ENCODE assay signal across 8 mouse cellular contexts in genomic region chr17:56009088-56009961, GRCm38 (mm10). TPM values are rescaled to one million over a fixed set of nuclear protein-coding genes. Genes with fewer than 3 reads are reported as not detected.
DNase-seq lines count a peak whose midpoint lies in the region; ATAC-seq lines count a peak whose summit lies in the region.

No protein-coding gene starts in this region.

- peak overlapping the region; percentile 95 for H3K9ac ChIP-seq in hindbrain, embryonic 12.5 days

- peaks cover 25% of the 10 kb centered on the region for H3K4me1 ChIP-seq in hindbrain, embryonic 12.5 days

- H3K9me3 ChIP-seq in hindbrain, embryonic 12.5 days (replicated peaks): no peaks in the 10 kb centered on the region

- peak overlapping the region; percentile 81 for H3K4me3 ChIP-seq in hindbrain, embryonic 12.5 days

- H3K27me3 ChIP-seq in hindbrain, embryonic 12.5 days: 0 out of 2 replicates have a peak, but pooled peaks cover 3% of the 10 kb centered on the region

- H3K4me2 ChIP-seq in hindbrain, embryonic 12.5 days (replicated peaks): peak overlapping the region; percentile 84

- DNase-seq in Muller cell, postnatal 12 days (ENCODE audit: inconsistent ontology term): peak; percentile 97
- DNase-seq in cerebellum, adult 9-11 months: peak; percentile 95
- peak; percentile 84 to 93 for DNase-seq in frontal cortex, adult 2 months (ENCODE audit: extremely low spot score in 1 of 2, low spot score in 1 of 2)
- DNase-seq in layer of hippocampus, postnatal 14 days (ENCODE audit: low spot score in 2 of 2): peak; percentile 93 to 94
- peak; percentile 92 for DNase-seq in lung, postnatal 14 days
- DNase-seq in retina, adult 2 months (ENCODE audit: low read depth, low spot score): peak; percentile 57
- DNase-seq in thymus, postnatal 36 days: peak; percentile 92 to 94

- peaks cover 33% of the 10 kb centered on the region for H3K36me3 ChIP-seq in hindbrain, embryonic 12.5 days

- peak overlapping the region; percentile 96 for H3K27ac ChIP-seq in hindbrain, embryonic 12.5 days

- 1% methylated on average over 55 of the region's 62 CpGs for WGBS in hindbrain, embryonic 12.5 days

- ATAC-seq in hindbrain, embryonic 12.5 days (ENCODE audit: low FRiP score): peak; percentile 92

RNA-seq across cellular contexts. Expression of gene Mpnd, which starts 3.8 kb away (rescaled TPM):
- 126 and 132 TPM in 2 replicates for polyA plus RNA-seq in frontal cortex, adult 2 months (2012; rRNA removed)
- polyA plus RNA-seq in hindbrain, embryonic 12.5 days (2016; fragmentation: Nextera tagmentation; extraction: Ambion mirVana): 196 and 209 TPM in 2 replicates
- total RNA-seq in layer of hippocampus, postnatal 14 days (2021): 100 to 1,000 TPM; 112 to 119 TPM

RNA-seq across cellular contexts. Expression of gene Stap2, which starts 3.9 kb away (rescaled TPM):
- 4.7 and 5.3 TPM in 2 replicates for polyA plus RNA-seq in frontal cortex, adult 2 months (2012; rRNA removed)
- polyA plus RNA-seq in hindbrain, embryonic 12.5 days (2016; fragmentation: Nextera tagmentation; extraction: Ambion mirVana): 6.5 and 6.6 TPM in 2 replicates
- 1 to 10 TPM; 4.0 to 4.3 TPM for total RNA-seq in layer of hippocampus, postnatal 14 days (2021)

RNA-seq across cellular contexts. Expression of gene Fsd1, which starts 23.0 kb away (rescaled TPM):
- polyA plus RNA-seq in frontal cortex, adult 2 months (2012; rRNA removed): 57.8 and 68.7 TPM in 2 replicates
- 96.4 and 103 TPM in 2 replicates for polyA plus RNA-seq in hindbrain, embryonic 12.5 days (2016; fragmentation: Nextera tagmentation; extraction: Ambion mirVana)
- 10 to 100 TPM; 73.1 to 76.4 TPM for total RNA-seq in layer of hippocampus, postnatal 14 days (2021)

RNA-seq across cellular contexts. Expression of gene Sh3gl1, which starts 27.1 kb away (rescaled TPM):
- 46.0 and 50.7 TPM in 2 replicates for polyA plus RNA-seq in frontal cortex, adult 2 months (2012; rRNA removed)
- 141 and 144 TPM in 2 replicates for polyA plus RNA-seq in hindbrain, embryonic 12.5 days (2016; fragmentation: Nextera tagmentation; extraction: Ambion mirVana)
- 10 to 100 TPM; 64.9 to 67.5 TPM for total RNA-seq in layer of hippocampus, postnatal 14 days (2021)

RNA-seq across cellular contexts. Expression of gene Chaf1a, which starts 30.9 kb away (rescaled TPM):
- 2.7 and 2.8 TPM in 2 replicates for polyA plus RNA-seq in frontal cortex, adult 2 months (2012; rRNA removed)
- polyA plus RNA-seq in hindbrain, embryonic 12.5 days (2016; fragmentation: Nextera tagmentation; extraction: Ambion mirVana): 26.8 and 30.2 TPM in 2 replicates
- 1 to 10 TPM; 3.5 to 5.0 TPM for total RNA-seq in layer of hippocampus, postnatal 14 days (2021)

Comparison
In these comparisons a context has a peak if more than half of its experiments do, and no peak if none do; other contexts are left out.
1. Peak in every context shown above with its lines: DNase-seq, ATAC-seq, H3K4me3 ChIP-seq and H3K27ac ChIP-seq.